Mouse (Mus musculus) midbrain, embryonic 16.5 days (tissue): ENCODE results near the gene Mfng. TPM values are rescaled to one million over a fixed set of nuclear protein-coding genes. Genes with fewer than 3 reads are reported as not detected.
A peak's percentile ranks its signal among the peaks of the same experiment; 100 is the strongest.

Experiments
- ATAC-seq: fragments of 200-750 bp; cut with Nextera tagmentation; 2 replicates; pipeline ENCODE4 v1.8.0; 2017; ENCODE audit warnings: moderate TSS enrichment
- H3K27ac ChIP-seq: fragments of 300-500 bp; sonication (generic); 2 replicates; pipeline ENCODE4 v1.5.1; 2014; ENCODE audit warnings: mild to moderate bottlenecking, low read length, mixed read lengths
- H3K27me3 ChIP-seq: fragments of 300-500 bp; sonication (generic); 2 replicates; pipeline ENCODE4 v1.6.1; 2014; ENCODE audit warnings: low read depth, low read length, mixed read lengths; ENCODE audit not compliant: control insufficient read depth, insufficient read depth
- H3K36me3 ChIP-seq: fragments of 300-500 bp; sonication (generic); 2 replicates; pipeline ENCODE4 v1.6.1; 2014; ENCODE audit warnings: mild to moderate bottlenecking, low read length, moderate library complexity, mixed read lengths; ENCODE audit not compliant: control insufficient read depth, insufficient read depth
- H3K4me1 ChIP-seq: fragments of 300-500 bp; sonication (generic); 2 replicates; pipeline ENCODE4 v1.6.1; 2014; ENCODE audit warnings: mild to moderate bottlenecking, low read length, mixed read lengths; ENCODE audit not compliant: control insufficient read depth, insufficient read depth
- H3K4me2 ChIP-seq: fragments of 300-500 bp; sonication (generic); 2 replicates; pipeline ENCODE4 v1.6.1; 2014; ENCODE audit warnings: mild to moderate bottlenecking, low read length, mixed read lengths
- H3K4me3 ChIP-seq: fragments of 300-500 bp; sonication (generic); 2 replicates; pipeline ENCODE4 v1.5.1; 2014; ENCODE audit warnings: low read depth, mild to moderate bottlenecking, low read length, moderate library complexity, mixed read lengths
- H3K9ac ChIP-seq: fragments of 300-500 bp; sonication (generic); 2 replicates; pipeline ENCODE4 v1.6.1; 2014; ENCODE audit warnings: low read depth, low read length, mixed read lengths
- H3K9me3 ChIP-seq: fragments of 300-500 bp; sonication (generic); replicated peaks from 2 replicates; pipeline ENCODE4 v1.6.1; 2014; ENCODE audit warnings: mild to moderate bottlenecking, low read length, mixed read lengths; ENCODE audit not compliant: control insufficient read depth, poor library complexity, severe bottlenecking
- WGBS: fragments of 180-500 bp; shearing (Covaris S2); extraction: QIAGEN DNeasy Blood & Tissue Kit; methylation state at CpG from one replicate; pipeline ENCODE4 v1.1.7; 2014; 5-methylcytosine and 5-hydroxymethylcytosine counted together
- polyA plus RNA-seq: library from polyadenylated mRNA; unstranded; fragments of >200 nt; fragmentation: Nextera tagmentation; extraction: Ambion mirVana; gene quantifications from 2 replicates; pipeline ENCODE4 v1.2.1, GENCODE M21; 2015

The Mfng gene
- polyA plus RNA-seq, 1 experiment from 2014 or later: 13.5 TPM

DNA sequence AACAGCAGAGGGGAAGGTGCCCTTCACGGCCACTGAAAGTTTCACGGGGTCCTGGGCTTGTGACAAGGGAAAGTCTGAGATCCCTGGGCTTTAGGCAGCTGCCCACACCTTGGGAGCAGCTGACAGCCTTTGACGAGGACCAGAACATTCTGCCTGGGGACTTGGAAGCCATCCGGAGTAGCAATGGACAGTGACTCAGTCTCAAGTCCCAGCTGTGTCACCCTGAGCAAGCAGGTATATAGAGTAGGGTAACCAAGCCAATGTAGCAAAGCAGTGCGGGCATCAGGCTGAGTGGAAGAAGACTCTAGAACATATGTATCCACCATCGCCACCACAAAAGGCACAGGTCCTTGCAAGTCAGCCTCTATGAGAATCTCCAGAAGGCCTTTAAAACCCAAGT lies 36.1 kb downstream of the Mfng start:
- Histone ChIP-seq H3K27ac (peak overlapping the region; percentile 3; the same call in 1 of the 2 replicates), H3K4me3 (no peak overlapping the region), H3K4me2 (no peak overlapping the region), H3K9ac (no peak overlapping the region), H3K4me1 (peaks cover 14% of the 10 kb centered on the region; the same call in 1 of the 2 replicates), H3K9me3 (no peaks in the 10 kb centered on the region), H3K36me3 (no peaks in the 10 kb centered on the region), H3K27me3 (no peaks in the 10 kb centered on the region)
- WGBS: 63% methylated on average over 6 of the region's 6 CpGs
- ATAC-seq: no peak

DNA sequence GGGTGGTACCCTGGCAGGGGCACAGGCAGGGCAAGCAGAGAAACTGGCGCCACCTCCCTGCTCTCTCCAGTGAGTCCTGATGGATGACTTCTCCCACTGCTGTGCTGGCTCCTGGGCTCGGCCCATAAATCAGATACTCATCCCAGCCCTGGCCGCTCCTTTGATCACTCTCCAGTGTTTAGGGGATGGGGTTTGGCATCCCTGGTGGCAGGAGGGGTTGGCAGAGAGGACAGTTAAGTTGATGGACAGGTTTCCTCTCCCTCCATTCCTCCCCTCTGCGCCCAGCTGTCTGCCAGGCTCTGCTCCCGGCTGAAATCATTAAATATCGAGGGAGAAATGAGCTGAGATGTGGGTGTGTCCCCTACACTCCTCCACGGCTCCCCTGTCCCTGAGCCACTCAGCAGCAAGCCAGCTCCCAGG lies 36.6 kb downstream of the Mfng start:
- Histone ChIP-seq H3K4me2 (no peak overlapping the region), H3K27ac (peak overlapping the region; percentile 78)

DNA sequence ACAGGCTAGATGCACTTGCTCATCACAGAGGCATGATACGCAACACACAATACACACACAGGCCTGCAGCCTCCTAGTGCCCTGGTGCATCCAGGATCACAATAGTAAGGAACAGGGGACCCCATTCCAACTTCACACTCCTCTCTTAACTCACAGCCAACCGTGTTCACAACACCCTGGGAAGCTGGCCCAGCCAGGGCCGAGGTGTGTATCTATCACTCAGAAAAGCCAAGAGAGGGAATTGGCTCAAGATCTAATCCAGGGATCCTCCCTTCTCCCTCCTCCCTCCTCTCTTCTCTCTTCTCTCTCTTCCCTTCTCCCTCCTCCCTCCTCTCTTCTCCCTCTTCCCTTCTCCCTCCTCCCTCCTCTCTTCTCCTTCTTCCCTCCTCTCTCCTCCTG lies 37.1 kb downstream of the Mfng start:
- Histone ChIP-seq H3K27ac (peak overlapping the region; percentile 78), H3K27me3 (no peaks in the 10 kb centered on the region), H3K4me2 (no peak overlapping the region), H3K9ac (no peak overlapping the region), H3K4me3 (no peak overlapping the region), H3K36me3 (no peaks in the 10 kb centered on the region), H3K4me1 (peaks cover 14% of the 10 kb centered on the region; the same call in 1 of the 2 replicates), H3K9me3 (no peaks in the 10 kb centered on the region)
- 58% methylated on average over 3 of the region's 3 CpGs for WGBS
- no peak for ATAC-seq

More for the DNA sequence above, 36.6 kb downstream of the Mfng start:
- Histone ChIP-seq H3K9ac (no peak overlapping the region), H3K9me3 (no peaks in the 10 kb centered on the region), H3K4me1 (peaks cover 14% of the 10 kb centered on the region; the same call in 1 of the 2 replicates), H3K36me3 (no peaks in the 10 kb centered on the region), H3K27me3 (no peaks in the 10 kb centered on the region), H3K4me3 (no peak overlapping the region)
- peak; percentile 40; the same call in 1 of the 2 replicates for ATAC-seq
- 31% methylated on average over 6 of the region's 7 CpGs for WGBS

GRCm38 (mm10) chr15:78735431-78736180 lies 37.7 kb downstream of the Mfng start:
- H3K4me3 ChIP-seq: no peak overlapping the region
- H3K9ac ChIP-seq: peak overlapping the region; percentile 36; the same call in 1 of the 2 replicates
- no peaks in the 10 kb centered on the region for H3K36me3 ChIP-seq
- H3K9me3 ChIP-seq: no peaks in the 10 kb centered on the region
- peaks cover 14% of the 10 kb centered on the region; the same call in 1 of the 2 replicates for H3K4me1 ChIP-seq
- peak; percentile 73 for ATAC-seq
- peak overlapping the region; percentile 20; the same call in 1 of the 2 replicates for H3K4me2 ChIP-seq
- H3K27ac ChIP-seq: peak overlapping the region; percentile 78
- no peaks in the 10 kb centered on the region for H3K27me3 ChIP-seq
- 19% methylated on average over 17 of the region's 17 CpGs for WGBS

DNA sequence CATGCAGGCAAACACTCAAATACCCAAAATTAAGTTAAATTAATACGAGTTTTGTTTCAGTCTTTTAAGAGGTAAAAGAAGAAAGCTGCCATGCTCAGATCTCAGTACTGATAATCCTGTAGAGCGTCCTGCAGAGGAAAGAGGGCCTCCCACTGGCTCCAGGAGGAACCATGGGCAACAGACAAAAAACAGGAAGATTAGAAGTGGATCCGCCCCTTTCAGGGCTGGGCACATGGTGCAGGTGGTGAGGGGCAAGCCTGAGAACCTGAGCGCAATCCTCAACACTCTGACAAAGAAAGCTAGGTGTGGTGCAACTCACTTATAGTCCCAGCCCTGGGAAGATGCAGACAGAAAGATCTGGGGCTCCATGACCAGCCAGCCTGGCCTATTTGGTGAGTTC lies 41.4 kb downstream of the Mfng start:
- H3K4me3 ChIP-seq: no peak overlapping the region
- H3K9me3 ChIP-seq: no peaks in the 10 kb centered on the region
- H3K27ac ChIP-seq: no peak overlapping the region
- peaks cover 14% of the 10 kb centered on the region; the same call in 1 of the 2 replicates for H3K4me1 ChIP-seq
- H3K4me2 ChIP-seq: no peak overlapping the region
- WGBS: 50% methylated on average over 4 of the region's 4 CpGs
- no peak for ATAC-seq
- no peaks in the 10 kb centered on the region for H3K36me3 ChIP-seq
- H3K27me3 ChIP-seq: no peaks in the 10 kb centered on the region
- no peak overlapping the region for H3K9ac ChIP-seq

DNA sequence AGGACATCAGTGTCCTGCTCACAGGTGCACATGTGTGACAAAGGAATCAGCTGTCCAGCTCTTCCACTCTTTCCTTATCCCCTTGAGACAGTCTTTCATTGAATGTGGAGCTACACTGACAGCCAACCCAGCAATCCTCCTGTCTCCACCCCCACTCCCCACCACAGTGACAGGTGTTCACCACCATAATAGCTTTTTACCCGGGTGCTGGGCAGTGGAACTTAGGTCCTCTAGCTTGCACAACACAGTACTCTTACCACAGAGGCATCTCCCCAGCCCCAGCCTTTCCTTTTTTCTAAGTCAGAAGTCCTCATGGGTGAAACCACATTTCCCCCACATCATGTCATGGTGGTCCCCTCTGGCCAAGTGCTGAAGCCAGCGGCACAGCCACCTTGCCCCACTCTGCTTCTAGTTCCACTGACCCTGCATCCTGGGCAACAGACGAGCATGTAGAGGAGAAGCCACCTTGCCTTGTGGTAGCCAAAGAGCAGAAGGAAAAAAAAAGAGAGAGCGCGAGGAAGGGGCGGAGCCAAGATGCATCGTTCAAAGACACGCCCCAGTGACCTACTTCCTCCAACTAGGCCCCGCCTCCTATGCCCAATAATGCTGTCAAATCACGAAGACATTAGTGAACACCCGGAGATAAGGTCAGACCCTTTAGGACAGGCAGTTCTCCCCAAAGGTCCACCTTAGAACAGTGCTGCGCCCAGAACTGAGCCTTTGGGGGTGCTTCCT lies 42.8 kb downstream of the Mfng start:
- Histone ChIP-seq H3K4me3 (no peak overlapping the region), H3K36me3 (no peaks in the 10 kb centered on the region), H3K4me1 (peaks cover 4% of the 10 kb centered on the region; the same call in 1 of the 2 replicates), H3K9ac (no peak overlapping the region), H3K27me3 (no peaks in the 10 kb centered on the region), H3K4me2 (no peak overlapping the region), H3K9me3 (no peaks in the 10 kb centered on the region), H3K27ac (no peak overlapping the region)
- ATAC-seq: no peak
- WGBS: 81% methylated on average over 12 of the region's 12 CpGs

- no peaks in the 10 kb centered on the region for H3K36me3 ChIP-seq
- no peaks in the 10 kb centered on the region for H3K4me1 ChIP-seq
- 65% methylated on average over 7 of the region's 7 CpGs for WGBS
- no peak for ATAC-seq
- no peak overlapping the region for H3K4me3 ChIP-seq
- H3K4me2 ChIP-seq: no peak overlapping the region
- no peaks in the 10 kb centered on the region for H3K9me3 ChIP-seq
- H3K27ac ChIP-seq: no peak overlapping the region
- no peak overlapping the region for H3K9ac ChIP-seq
- no peaks in the 10 kb centered on the region for H3K27me3 ChIP-seq
These were observed 46.6 kb downstream of the Mfng start for GRCm38 (mm10) chr15:78726697-78727096.

GRCm38 (mm10) chr15:78720532-78720931 lies 52.7 kb downstream of the Mfng start:
- Histone ChIP-seq H3K9me3 (no peaks in the 10 kb centered on the region), H3K27me3 (peaks cover 5% of the 10 kb centered on the region), H3K4me2 (no peak overlapping the region), H3K4me3 (no peak overlapping the region), H3K27ac (no peak overlapping the region), H3K9ac (no peak overlapping the region), H3K4me1 (peaks cover 24% of the 10 kb centered on the region), H3K36me3 (no peaks in the 10 kb centered on the region)
- ATAC-seq: no peak
- WGBS: 73% methylated on average over 7 of the region's 7 CpGs

GRCm38 (mm10) chr15:78720094-78720493 lies 53.2 kb downstream of the Mfng start:
- WGBS: 2% methylated on average over 16 of the region's 16 CpGs
- Histone ChIP-seq H3K4me2 (peak overlapping the region; percentile 87), H3K27ac (no peak overlapping the region), H3K9me3 (no peaks in the 10 kb centered on the region), H3K27me3 (peaks cover 5% of the 10 kb centered on the region), H3K36me3 (no peaks in the 10 kb centered on the region), H3K9ac (no peak overlapping the region), H3K4me3 (0 out of 2 replicates have a peak overlapping the region, but pooled peaks have one; percentile 6), H3K4me1 (peaks cover 28% of the 10 kb centered on the region)
- ATAC-seq: no peak
